Mouse (Mus musculus): Measurements from ENCODE around the gene Slc25a38. TPM values are rescaled to one million over a fixed set of nuclear protein-coding genes. Genes with fewer than 3 reads are reported as not detected.

The Slc25a38 gene
- total and polyA plus RNA-seq, 3 experiments, result 38.8 to 59.8 (median 39.1) TPM

DNA sequence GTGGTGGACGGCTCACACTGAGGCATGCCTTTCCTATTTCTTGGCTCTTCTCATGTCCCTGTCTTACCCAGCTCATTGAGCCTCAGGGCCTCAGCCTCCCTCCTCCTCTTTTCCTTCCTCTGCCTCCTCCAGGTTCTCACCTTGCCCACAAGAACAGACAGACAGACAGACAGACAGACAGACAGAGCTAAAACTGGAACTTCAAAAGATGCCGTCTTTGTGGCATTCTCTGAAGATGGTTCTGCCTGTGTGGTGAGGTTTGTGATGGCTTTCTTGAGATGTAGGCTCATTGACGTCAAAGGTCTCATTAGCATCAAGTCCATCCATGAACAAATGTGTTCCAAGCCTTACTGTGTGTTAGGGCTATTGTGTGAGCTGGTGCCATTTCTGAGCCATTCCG, 27.5 kb upstream of the Slc25a38 start:
- Histone ChIP-seq H3K27me3 (ENCODE audit: insufficient read depth, low read length) (peaks cover 6% of the 10 kb centered on the region; the same call in 1 of the 2 replicates), H3K4me3 (ENCODE audit: low read depth, low read length) (no peak overlapping the region), H3K4me1 (ENCODE audit: insufficient read depth, low read depth, low read length) (no peaks in the 10 kb centered on the region), H3K9me3 (replicated peaks) (no peaks in the 10 kb centered on the region), H3K36me3 (replicated peaks) (no peaks in the 10 kb centered on the region)
- DNase-seq (ENCODE audit: low spot score) (no peak), ATAC-seq (ENCODE audit: extremely low read depth, insufficient number of reproducible peaks, low FRiP score, poor library complexity, severe bottlenecking) (no peak)
- TF ChIP-seq CTCF (IDR thresholded peaks at IDR 0.05; ENCODE audit: low read depth, low read length), result no peak
- no peak for TF ChIP-seq POLR2AphosphoS5 (IDR thresholded peaks at IDR 0.05; ENCODE audit: insufficient replicate concordance, low read depth, low read length)
- no peak for TF ChIP-seq GATA2 (IDR thresholded peaks at IDR 0.05; ENCODE audit: borderline replicate concordance, low read depth, low read length)
- TF ChIP-seq GATA1 (IDR thresholded peaks at IDR 0.05; ENCODE audit: borderline replicate concordance, low read length), result no peak
- no peak for TF ChIP-seq TAL1 (conservative IDR thresholded peaks at IDR 0.05; ENCODE audit: low read depth, low read length)

DNA sequence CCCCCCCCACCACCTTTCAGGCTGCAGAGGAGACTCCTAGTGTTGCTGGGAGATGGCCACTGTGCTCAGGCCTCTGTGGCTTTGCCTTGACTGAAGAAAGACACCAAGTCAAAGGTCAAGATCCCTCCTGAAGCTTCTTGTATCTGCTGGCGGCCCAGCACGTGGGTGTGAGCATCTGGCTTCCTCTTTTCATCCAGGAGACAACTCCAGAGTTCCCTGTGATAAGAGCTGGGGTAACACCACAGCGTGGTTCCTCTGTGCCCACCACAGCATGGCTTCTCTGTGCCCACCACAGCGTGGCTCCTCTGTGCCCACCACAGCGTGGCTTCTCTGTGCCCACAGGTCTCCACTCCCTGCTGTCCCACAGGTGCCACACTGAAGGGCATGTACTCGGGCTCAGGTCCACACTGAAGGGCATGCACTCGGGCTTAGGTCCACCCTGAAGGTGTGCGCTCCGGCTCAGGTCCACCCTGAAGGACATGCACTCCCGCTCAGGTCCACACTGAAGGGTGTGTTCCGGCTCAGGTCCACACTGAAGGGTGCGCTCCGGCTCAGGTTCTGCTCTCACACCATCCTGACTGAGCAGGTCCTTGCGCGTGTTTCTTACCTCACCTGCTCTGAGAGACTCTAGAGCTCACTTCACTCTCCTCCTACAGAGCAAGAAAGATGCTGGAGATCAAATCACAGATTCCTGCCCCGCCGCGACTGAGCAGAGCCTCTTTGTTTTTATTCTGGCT, 26.8 kb upstream of the Slc25a38 start:
- Histone ChIP-seq H3K27me3 (ENCODE audit: insufficient read depth, low read length) (peaks cover 6% of the 10 kb centered on the region; the same call in 1 of the 2 replicates), H3K9me3 (replicated peaks) (no peaks in the 10 kb centered on the region), H3K4me3 (ENCODE audit: low read depth, low read length) (no peak overlapping the region), H3K4me1 (ENCODE audit: insufficient read depth, low read depth, low read length) (no peaks in the 10 kb centered on the region), H3K36me3 (replicated peaks) (no peaks in the 10 kb centered on the region)
- TF ChIP-seq POLR2AphosphoS5 (IDR thresholded peaks at IDR 0.05; ENCODE audit: insufficient replicate concordance, low read depth, low read length), result no peak
- no peak for ATAC-seq (ENCODE audit: extremely low read depth, insufficient number of reproducible peaks, low FRiP score, poor library complexity, severe bottlenecking)
- no peak for DNase-seq (ENCODE audit: low spot score)

DNA sequence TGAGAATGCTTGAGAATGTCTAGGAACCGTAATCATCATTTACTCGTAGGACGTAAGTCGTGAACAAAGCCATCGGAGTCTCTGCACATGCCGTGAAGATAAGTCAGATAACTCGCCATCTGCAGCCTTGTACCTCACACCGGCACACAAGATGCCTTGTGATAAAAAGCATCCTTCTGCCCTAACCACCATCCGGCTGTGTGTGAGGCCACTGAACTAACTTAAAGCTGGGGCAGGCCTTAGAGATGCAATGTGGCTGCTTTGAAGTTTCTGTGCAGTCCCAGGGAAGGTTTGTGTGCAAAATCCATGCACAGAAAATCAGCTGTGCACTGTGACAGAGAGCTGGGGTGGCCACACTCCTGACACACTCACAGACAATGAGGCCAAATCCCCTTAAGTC, 25.8 kb upstream of the Slc25a38 start:
- DNase-seq (ENCODE audit: low spot score), result no peak

DNA sequence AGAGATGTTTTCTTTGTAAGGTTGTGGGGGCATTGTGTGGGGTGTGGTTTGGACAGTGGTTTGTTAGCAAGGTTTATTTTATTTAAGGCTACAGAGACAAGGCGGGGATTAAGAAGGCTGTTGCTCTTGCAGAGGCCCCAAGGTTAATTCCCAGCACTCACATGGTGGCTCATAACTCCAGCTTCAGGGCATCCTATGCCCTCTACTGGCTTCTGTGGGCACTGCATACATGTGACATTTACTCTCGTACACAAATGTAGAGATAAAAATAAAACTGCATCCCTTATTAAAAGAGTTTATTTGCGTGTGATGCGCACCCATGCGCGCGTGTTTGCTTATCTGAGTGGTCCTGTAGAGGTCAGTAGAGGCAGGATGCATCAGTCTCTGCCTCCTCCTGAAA, 21.0 kb upstream of the Slc25a38 start:
- Histone ChIP-seq H3K27me3 (ENCODE audit: insufficient read depth, low read length) (peaks cover 9% of the 10 kb centered on the region), H3K4me3 (ENCODE audit: low read depth, low read length) (no peak overlapping the region), H3K9me3 (replicated peaks) (no peaks in the 10 kb centered on the region), H3K4me1 (ENCODE audit: insufficient read depth, low read depth, low read length) (no peaks in the 10 kb centered on the region), H3K36me3 (replicated peaks) (no peaks in the 10 kb centered on the region)
- ATAC-seq (ENCODE audit: extremely low read depth, insufficient number of reproducible peaks, low FRiP score, poor library complexity, severe bottlenecking) (no peak), DNase-seq (ENCODE audit: low spot score) (no peak)
- TF ChIP-seq CTCF (IDR thresholded peaks at IDR 0.05; ENCODE audit: low read depth, low read length), result no peak
- TF ChIP-seq TAL1 (conservative IDR thresholded peaks at IDR 0.05; ENCODE audit: low read depth, low read length), result no peak
- TF ChIP-seq POLR2AphosphoS5 (IDR thresholded peaks at IDR 0.05; ENCODE audit: insufficient replicate concordance, low read depth, low read length), result no peak
- TF ChIP-seq GATA2 (IDR thresholded peaks at IDR 0.05; ENCODE audit: borderline replicate concordance, low read depth, low read length), result no peak
- no peak for TF ChIP-seq GATA1 (IDR thresholded peaks at IDR 0.05; ENCODE audit: borderline replicate concordance, low read length)

More for the DNA sequence above, 25.8 kb upstream of the Slc25a38 start:
- TF ChIP-seq POLR2AphosphoS5 (IDR thresholded peaks at IDR 0.05; ENCODE audit: insufficient replicate concordance, low read depth, low read length) (no peak), GATA2 (IDR thresholded peaks at IDR 0.05; ENCODE audit: borderline replicate concordance, low read depth, low read length) (no peak), GATA1 (IDR thresholded peaks at IDR 0.05; ENCODE audit: borderline replicate concordance, low read length) (no peak), TAL1 (conservative IDR thresholded peaks at IDR 0.05; ENCODE audit: low read depth, low read length) (no peak), CTCF (IDR thresholded peaks at IDR 0.05; ENCODE audit: low read depth, low read length) (no peak)
- ATAC-seq (ENCODE audit: extremely low read depth, insufficient number of reproducible peaks, low FRiP score, poor library complexity, severe bottlenecking), result no peak
- Histone ChIP-seq H3K4me3 (ENCODE audit: low read depth, low read length) (no peak overlapping the region), H3K9me3 (replicated peaks) (no peaks in the 10 kb centered on the region), H3K27me3 (ENCODE audit: insufficient read depth, low read length) (peaks cover 6% of the 10 kb centered on the region; the same call in 1 of the 2 replicates), H3K36me3 (replicated peaks) (no peaks in the 10 kb centered on the region), H3K4me1 (ENCODE audit: insufficient read depth, low read depth, low read length) (no peaks in the 10 kb centered on the region)

DNA sequence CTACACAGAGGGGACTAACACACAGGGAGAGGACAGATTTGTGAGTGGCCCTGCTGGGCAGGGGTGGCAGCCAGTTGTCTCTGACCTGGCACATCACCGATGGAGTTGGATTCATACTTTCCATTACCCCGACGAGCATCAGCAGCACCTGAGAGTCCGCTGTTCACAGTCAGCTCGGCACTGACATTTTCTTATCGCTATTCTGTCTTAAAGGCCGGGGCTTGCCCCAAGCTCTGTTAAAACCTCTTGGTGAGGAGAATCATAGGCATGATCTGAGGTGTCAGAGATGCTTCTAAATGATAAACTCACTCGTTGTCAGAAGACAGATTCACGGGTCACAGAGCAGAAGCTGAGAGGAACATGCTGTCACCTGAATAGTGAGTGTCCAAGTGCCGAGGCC, 19.1 kb upstream of the Slc25a38 start:
- H3K4me3 ChIP-seq (ENCODE audit: low read depth, low read length), result no peak overlapping the region
- TF ChIP-seq POLR2AphosphoS5 (IDR thresholded peaks at IDR 0.05; ENCODE audit: insufficient replicate concordance, low read depth, low read length) (no peak), GATA1 (IDR thresholded peaks at IDR 0.05; ENCODE audit: borderline replicate concordance, low read length) (no peak), TAL1 (conservative IDR thresholded peaks at IDR 0.05; ENCODE audit: low read depth, low read length) (no peak), CTCF (IDR thresholded peaks at IDR 0.05; ENCODE audit: low read depth, low read length) (no peak), GATA2 (IDR thresholded peaks at IDR 0.05; ENCODE audit: borderline replicate concordance, low read depth, low read length) (no peak)
- DNase-seq (ENCODE audit: low spot score) (no peak), ATAC-seq (ENCODE audit: extremely low read depth, insufficient number of reproducible peaks, low FRiP score, poor library complexity, severe bottlenecking) (no peak)
- H3K36me3 ChIP-seq (replicated peaks), result no peaks in the 10 kb centered on the region
- H3K27me3 ChIP-seq (ENCODE audit: insufficient read depth, low read length), result peaks cover 9% of the 10 kb centered on the region
- no peaks in the 10 kb centered on the region for H3K9me3 ChIP-seq (replicated peaks)
- no peaks in the 10 kb centered on the region; the same call in 1 of the 2 replicates for H3K4me1 ChIP-seq (ENCODE audit: insufficient read depth, low read depth, low read length)

DNA sequence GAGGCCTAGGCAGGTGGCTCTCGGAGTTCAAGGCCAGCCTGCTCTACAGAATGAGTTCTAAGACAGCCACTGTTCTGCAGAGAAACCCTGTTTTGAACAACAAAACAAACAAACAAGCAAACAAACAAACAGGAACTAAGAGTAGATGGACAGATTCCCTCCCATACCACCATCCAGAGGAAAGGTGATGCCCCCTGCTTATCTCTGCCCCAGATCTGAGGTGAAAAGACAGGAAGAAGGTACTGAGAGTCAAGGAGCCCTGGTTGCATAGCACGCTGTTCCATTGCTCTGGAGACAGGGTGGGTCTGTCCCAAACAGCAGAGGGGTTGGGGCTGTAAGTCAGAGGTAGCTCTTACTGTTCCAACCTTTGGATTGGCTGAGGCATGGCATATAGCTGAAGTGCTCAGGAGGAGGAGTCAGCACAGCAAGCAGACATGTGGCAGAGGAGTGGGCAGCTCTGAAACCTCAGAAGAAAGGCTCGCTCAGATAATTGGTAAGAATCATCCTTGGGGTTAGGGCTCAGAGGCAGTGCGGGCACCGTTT, 18.4 kb upstream of the Slc25a38 start, which contains the start of gene Ccr8:
Ccr8 (plus strand) TSS at position 419 of the 543 bp plus-strand sequence.
- no peak for TF ChIP-seq CTCF (IDR thresholded peaks at IDR 0.05; ENCODE audit: low read depth, low read length)
- TF ChIP-seq TAL1 (conservative IDR thresholded peaks at IDR 0.05; ENCODE audit: low read depth, low read length), result no peak
- TF ChIP-seq POLR2AphosphoS5 (IDR thresholded peaks at IDR 0.05; ENCODE audit: insufficient replicate concordance, low read depth, low read length), result no peak
- no peak for TF ChIP-seq GATA2 (IDR thresholded peaks at IDR 0.05; ENCODE audit: borderline replicate concordance, low read depth, low read length)
- ATAC-seq (ENCODE audit: extremely low read depth, insufficient number of reproducible peaks, low FRiP score, poor library complexity, severe bottlenecking) (no peak), DNase-seq (ENCODE audit: low spot score) (no peak)
- Histone ChIP-seq H3K4me3 (ENCODE audit: low read depth, low read length) (no peak within 1 kb of the TSS), H3K36me3 (replicated peaks) (no peaks in the 10 kb centered on the region), H3K9me3 (replicated peaks) (no peaks in the 10 kb centered on the region), H3K27me3 (ENCODE audit: insufficient read depth, low read length) (peaks cover 9% of the 10 kb centered on the region), H3K4me1 (ENCODE audit: insufficient read depth, low read depth, low read length) (no peaks in the 10 kb centered on the region; the same call in 1 of the 2 replicates)

Data from G1E (cell line).